In genomic region chr14:122480355-122480754, GRCm38 (mm10) we compare ENCODE assay signal across 13 mouse cellular contexts. TPM values are rescaled to one million over a fixed set of nuclear protein-coding genes. Genes with fewer than 3 reads are reported as not detected.
DNase-seq lines count a peak whose midpoint lies in the region; ATAC-seq and TF ChIP-seq lines count a peak whose summit lies in the region.
"Had no signal": no experiment of that assay in that cellular context is flagged by ENCODE, and none has a peak within 500 bp of the region (broad histone marks: within the 10 kb centered on the region; RNA-seq: fewer than 3 reads in every experiment).

No protein-coding gene starts in this region.

- 4% methylated on average over 2 of the region's 2 CpGs for WGBS in hindbrain, embryonic 11.5 days
- WGBS in midbrain, embryonic 13.5 days = 8% methylated on average over 2 of the region's 2 CpGs
- WGBS in heart, adult 2 months = 19% methylated on average over 2 of the region's 2 CpGs

- H3K4me2 ChIP-seq in hindbrain, embryonic 11.5 days (replicated peaks; ENCODE audit: low read depth, low read length) = peak overlapping the region; percentile 52
- peak overlapping the region; percentile 61 for H3K4me2 ChIP-seq in midbrain, embryonic 13.5 days (replicated peaks)
- H3K4me2 ChIP-seq: liver, embryonic 12.5 days had no signal

- H3K27me3 ChIP-seq in hindbrain, embryonic 11.5 days (ENCODE audit: control insufficient read depth, insufficient read depth, low read length) = peaks cover 52% of the 10 kb centered on the region
- peaks cover 68% of the 10 kb centered on the region for H3K27me3 ChIP-seq in midbrain, embryonic 13.5 days
- H3K27me3 ChIP-seq in heart, adult 2 months (ENCODE audit: control insufficient read depth, insufficient read depth, low read length) = peaks cover 46% of the 10 kb centered on the region

- TF ChIP-seq POLR2A in heart, adult 2 months (IDR thresholded peaks at IDR 0.05; ENCODE audit: insufficient read depth, low read depth, low read length) = no peak

- H3K79me2 ChIP-seq in heart, adult 2 months (replicated peaks; ENCODE audit: control insufficient read depth, insufficient read depth, low read length) = no peaks in the 10 kb centered on the region

- H3K4me1 ChIP-seq in hindbrain, embryonic 11.5 days (replicated peaks; ENCODE audit: control insufficient read depth, insufficient read depth, low read length) = peaks cover 2% of the 10 kb centered on the region; the same call in 1 of the 2 replicates
- H3K4me1 ChIP-seq in midbrain, embryonic 13.5 days (replicated peaks) = peaks cover 50% of the 10 kb centered on the region
- H3K4me1 ChIP-seq in heart, adult 2 months (ENCODE audit: control insufficient read depth, insufficient read depth, low read length) = no peaks in the 10 kb centered on the region

- H3K9me3 ChIP-seq in hindbrain, embryonic 11.5 days (ENCODE audit: control insufficient read depth, low read length) = no peaks in the 10 kb centered on the region
- H3K9me3 ChIP-seq in midbrain, embryonic 13.5 days = no peaks in the 10 kb centered on the region
- H3K9me3 ChIP-seq: liver, embryonic 12.5 days had no signal

- peak overlapping the region; percentile 79 for H3K4me3 ChIP-seq in hindbrain, embryonic 11.5 days (ENCODE audit: low read depth, low read length)
- peak overlapping the region; percentile 69 for H3K4me3 ChIP-seq in midbrain, embryonic 13.5 days (replicated peaks)
- H3K4me3 ChIP-seq in heart, adult 2 months = no peak overlapping the region
- H3K4me3 ChIP-seq: liver, embryonic 12.5 days had no signal

- no peaks in the 10 kb centered on the region for H3K36me3 ChIP-seq in hindbrain, embryonic 11.5 days (ENCODE audit: control insufficient read depth, insufficient read depth, low read length)
- peaks cover 6% of the 10 kb centered on the region; the same call in 1 of the 2 replicates for H3K36me3 ChIP-seq in midbrain, embryonic 13.5 days
- H3K36me3 ChIP-seq in heart, adult 2 months (ENCODE audit: control insufficient read depth, insufficient read depth, low read length) = no peaks in the 10 kb centered on the region
- H3K36me3 ChIP-seq: liver, embryonic 12.5 days had no signal

- no peak for TF ChIP-seq EP300 in heart, adult 2 months (IDR thresholded peaks at IDR 0.05; ENCODE audit: insufficient read depth, low read depth, low read length)

- peak overlapping the region; percentile 69 for H3K9ac ChIP-seq in hindbrain, embryonic 11.5 days (ENCODE audit: low read depth, low read length)
- H3K9ac ChIP-seq in midbrain, embryonic 13.5 days (replicated peaks) = peak overlapping the region; percentile 73
- no peak overlapping the region for H3K9ac ChIP-seq in heart, adult 2 months (ENCODE audit: low read depth, low read length)
- H3K9ac ChIP-seq: liver, embryonic 12.5 days had no signal

- intact Hi-C loops in heart, adult 2 months (cut with DNase I) = loop anchor here (5.0 kb wide), 1 partner anchor 52 kb away; the partner anchor contains the start of gene Pcca

- no peak for TF ChIP-seq CTCF in heart, adult 2 months (IDR thresholded peaks at IDR 0.05)

- DNase-seq in ES-CJ7 (ENCODE audit: low read depth, low spot score) = peak; percentile 43
- DNase-seq in cerebellum, postnatal 25 days = peak; percentile 36 to 48
- peak; percentile 55 for DNase-seq in hindbrain, embryonic 11.5 days (ENCODE audit: low spot score)
- no peak for DNase-seq in T-cell, adult 2 months (ENCODE audit: low spot score)
- no peak for DNase-seq in left cerebral cortex, adult 18-20 months (ENCODE audit: low spot score in 2 of 2)
- no peak for DNase-seq in heart, adult 2 months
- no peak for DNase-seq in testis, postnatal 10 days (ENCODE audit: low spot score)
- DNase-seq: heart, postnatal 10 days; kidney, postnatal 10 days; thymus, postnatal 14 days had no signal

- H3K27ac ChIP-seq in hindbrain, embryonic 11.5 days (ENCODE audit: low read depth, low read length) = peak overlapping the region; percentile 76; the same call in 1 of the 2 replicates
- peak overlapping the region; percentile 86 for H3K27ac ChIP-seq in midbrain, embryonic 13.5 days
- H3K27ac ChIP-seq in heart, adult 2 months = no peak overlapping the region
- H3K27ac ChIP-seq: liver, embryonic 12.5 days had no signal

- no peak for ATAC-seq in hindbrain, embryonic 11.5 days (ENCODE audit: low FRiP score)
- ATAC-seq in midbrain, embryonic 13.5 days = no peak
- ATAC-seq: liver, embryonic 12.5 days had no signal

RNA-seq across cellular contexts. Expression of gene Zic2, which starts 5.1 kb away (rescaled TPM):
- 9.5 and 11.2 TPM in 2 replicates for polyA plus RNA-seq in hindbrain, embryonic 11.5 days (2014; fragmentation: Nextera tagmentation; extraction: Ambion mirVana)
- 10.3 and 10.7 TPM in 2 replicates for polyA plus RNA-seq in midbrain, embryonic 13.5 days (2015; fragmentation: Nextera tagmentation; extraction: Ambion mirVana)
- total RNA-seq in left cerebral cortex, adult 18-20 months (2021) = 10 to 100 TPM; 19.0 to 20.2 TPM
- total RNA-seq in heart, adult 2 months (2021) = not detected
- 0.31 TPM in 1 of 2 replicates, not detected in the other for polyA plus RNA-seq in heart, adult 2 months (2012; rRNA removed)
- total RNA-seq: heart, postnatal 10 days had no signal
- polyA plus RNA-seq: liver, embryonic 12.5 days; small intestine, adult 2 months had no signal

RNA-seq across cellular contexts. Expression of gene Gm10837, which starts 10.0 kb away (rescaled TPM):
- polyA plus RNA-seq in hindbrain, embryonic 11.5 days (2014; fragmentation: Nextera tagmentation; extraction: Ambion mirVana) = 0.35 and 0.76 TPM in 2 replicates
- polyA plus RNA-seq in midbrain, embryonic 13.5 days (2015; fragmentation: Nextera tagmentation; extraction: Ambion mirVana) = 0.43 and 0.73 TPM in 2 replicates
- not detected for total RNA-seq in left cerebral cortex, adult 18-20 months (2021)
- total RNA-seq in heart, adult 2 months (2021) = not detected
- polyA plus RNA-seq in heart, adult 2 months (2012; rRNA removed) = not detected in 2 replicates
- total RNA-seq: heart, postnatal 10 days had no signal
- polyA plus RNA-seq: liver, embryonic 12.5 days; small intestine, adult 2 months had no signal

RNA-seq across cellular contexts. Expression of gene Zic5, which starts 14.9 kb away (rescaled TPM):
- polyA plus RNA-seq in hindbrain, embryonic 11.5 days (2014; fragmentation: Nextera tagmentation; extraction: Ambion mirVana) = 19.1 and 20.1 TPM in 2 replicates
- 15.5 and 16.7 TPM in 2 replicates for polyA plus RNA-seq in midbrain, embryonic 13.5 days (2015; fragmentation: Nextera tagmentation; extraction: Ambion mirVana)
- total RNA-seq in left cerebral cortex, adult 18-20 months (2021) = 1 to 10 TPM; 3.0 to 4.0 TPM
- total RNA-seq in heart, adult 2 months (2021) = not detected
- not detected in 2 replicates for polyA plus RNA-seq in heart, adult 2 months (2012; rRNA removed)
- total RNA-seq: heart, postnatal 10 days had no signal
- polyA plus RNA-seq: liver, embryonic 12.5 days; small intestine, adult 2 months had no signal

RNA-seq across cellular contexts. Expression of gene Gm5089, which starts 29.4 kb away (rescaled TPM):
- polyA plus RNA-seq in hindbrain, embryonic 11.5 days (2014; fragmentation: Nextera tagmentation; extraction: Ambion mirVana) = 0.99 and 1.6 TPM in 2 replicates
- 1.1 and 2.3 TPM in 2 replicates for polyA plus RNA-seq in midbrain, embryonic 13.5 days (2015; fragmentation: Nextera tagmentation; extraction: Ambion mirVana)
- total RNA-seq in left cerebral cortex, adult 18-20 months (2021) = under 1 TPM; 0.28 to 0.35 TPM
- total RNA-seq in heart, adult 2 months (2021) = not detected
- not detected in 2 replicates for polyA plus RNA-seq in heart, adult 2 months (2012; rRNA removed)
- total RNA-seq: heart, postnatal 10 days had no signal
- polyA plus RNA-seq: liver, embryonic 12.5 days; small intestine, adult 2 months had no signal

RNA-seq across cellular contexts. Expression of gene Pcca, which starts 53.8 kb away (rescaled TPM):
- 31.6 and 33.1 TPM in 2 replicates for polyA plus RNA-seq in hindbrain, embryonic 11.5 days (2014; fragmentation: Nextera tagmentation; extraction: Ambion mirVana)
- polyA plus RNA-seq in midbrain, embryonic 13.5 days (2015; fragmentation: Nextera tagmentation; extraction: Ambion mirVana) = 24.2 and 27.4 TPM in 2 replicates
- total RNA-seq in left cerebral cortex, adult 18-20 months (2021) = 10 to 100 TPM; 38.9 to 42.5 TPM
- total RNA-seq in heart, adult 2 months (2021) = 100 to 1,000 TPM in 1 of 2 experiments, 10 to 100 TPM in 1; 86.0 to 102 TPM
- 38.6 and 68.0 TPM in 2 replicates for polyA plus RNA-seq in heart, adult 2 months (2012; rRNA removed)

Comparison
In these comparisons a context has a peak if more than half of its experiments do, and no peak if none do; other contexts are left out.
1. DNase-seq: peak in ES-CJ7 (single experiment), cerebellum, postnatal 25 days (2 of 2) and hindbrain, embryonic 11.5 days (single experiment); none in T-cell, adult 2 months (single experiment), left cerebral cortex, adult 18-20 months (0 of 2), heart, adult 2 months (0 of 2) and testis, postnatal 10 days (single experiment).
2. RNA of gene Zic5, which starts 14.9 kb away (polyA plus RNA-seq): 19.1 to 20.1 TPM in hindbrain, embryonic 11.5 days and 15.5 to 16.7 TPM in midbrain, embryonic 13.5 days; not detected in heart, adult 2 months; every median in the first group is over 10 times any median in the second.